Mouse (Mus musculus) heart, embryonic 14.5 days (tissue): Measurements from ENCODE around the gene Gm45808. TPM values are rescaled to one million over a fixed set of nuclear protein-coding genes. Genes with fewer than 3 reads are reported as not detected.

Experiments
- ATAC-seq: fragments of 200-750 bp; cut with Nextera tagmentation; 2 replicates; pipeline ENCODE4 v1.8.0; 2017; ENCODE audit warnings: low read depth, moderate TSS enrichment; ENCODE audit not compliant: insufficient number of reproducible peaks, insufficient read depth, low FRiP score
- H3K27ac ChIP-seq, 2 experiments: fragments of 200-500 bp in 1 of 2; fragments of 300-500 bp in 1 of 2; sonication (generic) in 1 of 2; replicated peaks in 1 of 2; 2 replicates each; pipeline ENCODE4 v1.5.1; 2012 to 2014; ENCODE audit warnings: low read depth in 2 of 2, low read length in 2 of 2, control low read depth in 1 of 2, mild to moderate bottlenecking in 1 of 2, mixed read lengths in 1 of 2; ENCODE audit not compliant: control insufficient read depth in 1 of 2, insufficient read depth in 1 of 2
- H3K27me3 ChIP-seq: fragments of 300-500 bp; sonication (generic); 2 replicates; pipeline ENCODE4 v1.6.1; 2014; ENCODE audit warnings: mild to moderate bottlenecking, low read length, control low read depth; ENCODE audit not compliant: control insufficient read depth, insufficient read depth
- H3K36me3 ChIP-seq: fragments of 300-500 bp; sonication (generic); 2 replicates; pipeline ENCODE4 v1.6.1; 2014; ENCODE audit warnings: mild to moderate bottlenecking, control low read depth, low read length, mixed read lengths; ENCODE audit not compliant: control insufficient read depth, insufficient read depth
- H3K4me1 ChIP-seq, 2 experiments: fragments of 200-500 bp in 1 of 2; fragments of 300-500 bp in 1 of 2; sonication (generic) in 1 of 2; 2 replicates each; pipeline ENCODE4 v1.6.1; 2012 to 2014; ENCODE audit warnings: low read length in 2 of 2, control low read depth in 1 of 2, mixed read lengths in 1 of 2; ENCODE audit not compliant: control insufficient read depth in 2 of 2, insufficient read depth in 2 of 2
- H3K4me2 ChIP-seq: fragments of 300-500 bp; sonication (generic); 2 replicates; pipeline ENCODE4 v1.6.1; 2014; ENCODE audit warnings: mild to moderate bottlenecking, low read length
- H3K4me3 ChIP-seq, 2 experiments: fragments of 200-500 bp in 1 of 2; fragments of 300-500 bp in 1 of 2; sonication (generic) in 1 of 2; 2 replicates each; pipeline ENCODE4 v1.5.1; 2012 to 2014; ENCODE audit warnings: low read length in 2 of 2, mild to moderate bottlenecking in 2 of 2, control low read depth in 1 of 2, low read depth in 1 of 2, moderate library complexity in 1 of 2; ENCODE audit not compliant: control insufficient read depth in 1 of 2, insufficient read depth in 1 of 2
- H3K9ac ChIP-seq: fragments of 300-500 bp; sonication (generic); 2 replicates; pipeline ENCODE4 v1.6.1; 2014; ENCODE audit warnings: mild to moderate bottlenecking, low read length
- H3K9me3 ChIP-seq: fragments of 300-500 bp; sonication (generic); 2 replicates; pipeline ENCODE4 v1.6.1; 2016; ENCODE audit warnings: low read length, control low read depth; ENCODE audit not compliant: control insufficient read depth
- WGBS: fragments of 180-500 bp; shearing (Covaris S2); extraction: QIAGEN DNeasy Blood & Tissue Kit; methylation state at CpG from one replicate; pipeline ENCODE4 v1.1.7; 2014; 5-methylcytosine and 5-hydroxymethylcytosine counted together
- microRNA-seq: library from miRNA; unstranded; fragments of <30 nt; microRNA quantifications from one replicate; pipeline ENCODE4, GENCODE M21; 2016
- polyA plus RNA-seq: library from polyadenylated mRNA; unstranded; fragments of >200 nt; fragmentation: Nextera tagmentation; extraction: Ambion mirVana; gene quantifications from 2 replicates; pipeline ENCODE4 v1.2.1, GENCODE M21; 2014

Gm45808 gene
- polyA plus RNA-seq, 1 experiment from 2014 or later = not detected

- Histone ChIP-seq H3K27me3 (peaks cover 45% of the 10 kb centered on the region), H3K9me3 (no peaks in the 10 kb centered on the region)
- ATAC-seq = no peak
Measured at GRCm38 (mm10) chr7:45421194-45421593, 65.4 kb downstream of the Gm45808 start.

GRCm38 (mm10) chr7:45420615-45420919, 66.0 kb downstream of the Gm45808 start, which contains the start of gene Lhb:
Gene Lhb, plus strand, starts transcription at chr7:45420820.
- Histone ChIP-seq H3K36me3 (peaks cover 51% of the 10 kb centered on the region), H3K4me2 (no peak within 1 kb of the TSS), H3K27ac (no peak within 1 kb of the TSS), H3K4me1 (peaks cover 4 to 6% of the 10 kb centered on the region in 2 experiments; a peak in 1 of 4 replicates), H3K4me3 (no peak within 1 kb of the TSS), H3K9me3 (no peaks in the 10 kb centered on the region), H3K9ac (no peak within 1 kb of the TSS), H3K27me3 (peaks cover 51% of the 10 kb centered on the region)
- ATAC-seq = no peak
- 55% methylated on average over 6 of the region's 6 CpGs for WGBS

More at GRCm38 (mm10) chr7:45421194-45421593, 65.4 kb downstream of the Gm45808 start:
- Histone ChIP-seq H3K36me3 (peaks cover 54% of the 10 kb centered on the region), H3K27ac (no peak overlapping the region), H3K4me1 (peaks cover 0 to 6% of the 10 kb centered on the region in 2 experiments; a peak in 1 of 4 replicates), H3K4me2 (no peak overlapping the region), H3K4me3 (no peak overlapping the region), H3K9ac (no peak overlapping the region)
- 90% methylated on average over 14 of the region's 14 CpGs for WGBS

- peaks cover 46% of the 10 kb centered on the region for H3K36me3 ChIP-seq
- no peak for ATAC-seq
- H3K4me3 ChIP-seq = no peak overlapping the region
- H3K27ac ChIP-seq = no peak overlapping the region
- H3K27me3 ChIP-seq = peaks cover 56% of the 10 kb centered on the region
- H3K9me3 ChIP-seq = no peaks in the 10 kb centered on the region
- H3K4me2 ChIP-seq = no peak overlapping the region
- WGBS = 13% methylated on average over 27 of the region's 27 CpGs
- H3K9ac ChIP-seq = no peak overlapping the region
- H3K4me1 ChIP-seq = peaks cover 6 to 9% of the 10 kb centered on the region in 2 experiments; a peak in 1 of 4 replicates
Measured at GRCm38 (mm10) chr7:45419859-45420614, 66.6 kb downstream of the Gm45808 start.

GRCm38 (mm10) chr7:45417962-45418492, 68.6 kb downstream of the Gm45808 start:
- ATAC-seq = no peak
- Histone ChIP-seq H3K4me3 (no peak overlapping the region), H3K4me1 (peaks cover 13 to 22% of the 10 kb centered on the region in 2 experiments), H3K9ac (no peak overlapping the region), H3K4me2 (no peak overlapping the region), H3K9me3 (no peaks in the 10 kb centered on the region), H3K36me3 (peaks cover 26% of the 10 kb centered on the region), H3K27ac (no peak overlapping the region), H3K27me3 (peaks cover 74% of the 10 kb centered on the region)
- 11% methylated on average over 13 of the region's 13 CpGs for WGBS

Small RNA genes within 50 kb of the gene (microRNA-seq; reads per million reads assigned to microRNA genes)
- gene Gm22133 = not detected

Other genes with a start within 250 kb of the Gm45808 start
- gene Cd37, start 247.7 kb downstream of the Gm45808 start, polyA plus RNA-seq = 1.7 and 1.9 TPM in 2 replicates
- 0.38 TPM in 1 of 2 replicates, not detected in the other for gene Slc6a16, start 245.7 kb downstream of the Gm45808 start, polyA plus RNA-seq
- gene Slc6a21, start 209.3 kb downstream of the Gm45808 start, polyA plus RNA-seq = not detected in 2 replicates
- gene Trpm4, start 153.0 kb downstream of the Gm45808 start, polyA plus RNA-seq = 11.1 and 12.4 TPM in 2 replicates
- gene Hrc, start 151.5 kb downstream of the Gm45808 start, polyA plus RNA-seq = 24.1 and 28.3 TPM in 2 replicates
- gene Ppfia3, start 119.8 kb downstream of the Gm45808 start, polyA plus RNA-seq = 2.7 and 2.8 TPM in 2 replicates
- 1.0 and 1.1 TPM in 2 replicates for gene Lin7b, start 116.2 kb downstream of the Gm45808 start, polyA plus RNA-seq
- 64.1 and 65.2 TPM in 2 replicates for gene Snrnp70, start 91.1 kb downstream of the Gm45808 start, polyA plus RNA-seq
- 0.32 and 0.38 TPM in 2 replicates for gene Kcna7, start 81.2 kb downstream of the Gm45808 start, polyA plus RNA-seq
- 1.0 and 1.6 TPM in 2 replicates for gene Ntf5, start 73.1 kb downstream of the Gm45808 start, polyA plus RNA-seq
- gene Lhb, start 66.0 kb downstream of the Gm45808 start, polyA plus RNA-seq = not detected in 2 replicates
- 99.1 and 105 TPM in 2 replicates for gene Gys1, start 52.0 kb downstream of the Gm45808 start, polyA plus RNA-seq
- gene Ruvbl2, start 48.7 kb downstream of the Gm45808 start, polyA plus RNA-seq = 66.4 and 68.1 TPM in 2 replicates
- gene Ftl1, start 26.9 kb downstream of the Gm45808 start, polyA plus RNA-seq = 3,513 and 3,606 TPM in 2 replicates
- 89.9 and 102 TPM in 2 replicates for gene Bax, start 19.9 kb downstream of the Gm45808 start, polyA plus RNA-seq
- 0.42 and 0.71 TPM in 2 replicates for gene Tulp2, start 4.9 kb downstream of the Gm45808 start, polyA plus RNA-seq
- 5.2 and 5.7 TPM in 2 replicates for gene Dhdh, start 2.0 kb upstream of the Gm45808 start, polyA plus RNA-seq
- 159 and 160 TPM in 2 replicates for gene Nucb1, start 23.6 kb upstream of the Gm45808 start, polyA plus RNA-seq
- gene Ppp1r15a, start 39.5 kb upstream of the Gm45808 start, polyA plus RNA-seq = 20.5 and 23.3 TPM in 2 replicates
- gene Plekha4, start 39.5 kb upstream of the Gm45808 start, polyA plus RNA-seq = 0.80 and 1.2 TPM in 2 replicates
- gene Hsd17b14, start 68.1 kb upstream of the Gm45808 start, polyA plus RNA-seq = 0.20 and 0.26 TPM in 2 replicates
- 66.0 and 72.0 TPM in 2 replicates for gene Bcat2, start 83.3 kb upstream of the Gm45808 start, polyA plus RNA-seq
- gene Fgf21, start 128.7 kb upstream of the Gm45808 start, polyA plus RNA-seq = not detected in 2 replicates
- gene Fut1, start 130.5 kb upstream of the Gm45808 start, polyA plus RNA-seq = 0.07 TPM in 1 of 2 replicates, not detected in the other
- gene Izumo1, start 135.0 kb upstream of the Gm45808 start, polyA plus RNA-seq = 0.23 and 0.41 TPM in 2 replicates
- gene Rasip1, start 140.7 kb upstream of the Gm45808 start, polyA plus RNA-seq = 22.4 and 24.3 TPM in 2 replicates
- gene Mamstr, start 153.2 kb upstream of the Gm45808 start, polyA plus RNA-seq = 6.2 and 7.6 TPM in 2 replicates
- gene Fut2, start 179.6 kb upstream of the Gm45808 start, polyA plus RNA-seq = 2.4 and 2.7 TPM in 2 replicates
- not detected in 2 replicates for gene Ntn5, start 197.2 kb upstream of the Gm45808 start, polyA plus RNA-seq
- gene Sec1, start 207.6 kb upstream of the Gm45808 start, polyA plus RNA-seq = 0.28 and 0.41 TPM in 2 replicates
- gene Car11, start 213.0 kb upstream of the Gm45808 start, polyA plus RNA-seq = 6.8 and 8.0 TPM in 2 replicates
- 4.5 and 7.3 TPM in 2 replicates for gene Dbp, start 218.3 kb upstream of the Gm45808 start, polyA plus RNA-seq
- 666 and 743 TPM in 2 replicates for gene Rpl18, start 228.6 kb upstream of the Gm45808 start, polyA plus RNA-seq
- gene Sphk2, start 231.2 kb upstream of the Gm45808 start, polyA plus RNA-seq = 11.9 and 12.5 TPM in 2 replicates
- gene Fam83e, start 234.4 kb upstream of the Gm45808 start, polyA plus RNA-seq = 0.16 and 0.31 TPM in 2 replicates
- not detected in 2 replicates for gene Spaca4, start 239.0 kb upstream of the Gm45808 start, polyA plus RNA-seq